Mouse (Mus musculus) CD4-positive, CD25-positive, alpha-beta regulatory T cell, adult 9 weeks (primary cell): Measurements from ENCODE around the gene Megf8. TPM values are rescaled to one million over a fixed set of nuclear protein-coding genes. Genes with fewer than 3 reads are reported as not detected.

Source experiments
- polyA plus RNA-seq: library from polyadenylated mRNA; unstranded; fragments of 100-300 nt; shearing (Covaris generic); gene quantifications from one replicate; pipeline ENCODE4 v1.2.1, GENCODE M21; 2017

Gene Megf8
- 0.22 TPM for polyA plus RNA-seq

GRCm38 (mm10) chr7:25316532-25317445 lies at the start of gene Megf8:
Gene Megf8, plus strand, starts transcription at chr7:25317164.

GRCm38 (mm10) chr7:25267301-25267750 lies 49.6 kb upstream of the Megf8 start, which contains the start of gene Cic:
Gene Cic, plus strand, starts transcription at chr7:25267704.

DNA sequence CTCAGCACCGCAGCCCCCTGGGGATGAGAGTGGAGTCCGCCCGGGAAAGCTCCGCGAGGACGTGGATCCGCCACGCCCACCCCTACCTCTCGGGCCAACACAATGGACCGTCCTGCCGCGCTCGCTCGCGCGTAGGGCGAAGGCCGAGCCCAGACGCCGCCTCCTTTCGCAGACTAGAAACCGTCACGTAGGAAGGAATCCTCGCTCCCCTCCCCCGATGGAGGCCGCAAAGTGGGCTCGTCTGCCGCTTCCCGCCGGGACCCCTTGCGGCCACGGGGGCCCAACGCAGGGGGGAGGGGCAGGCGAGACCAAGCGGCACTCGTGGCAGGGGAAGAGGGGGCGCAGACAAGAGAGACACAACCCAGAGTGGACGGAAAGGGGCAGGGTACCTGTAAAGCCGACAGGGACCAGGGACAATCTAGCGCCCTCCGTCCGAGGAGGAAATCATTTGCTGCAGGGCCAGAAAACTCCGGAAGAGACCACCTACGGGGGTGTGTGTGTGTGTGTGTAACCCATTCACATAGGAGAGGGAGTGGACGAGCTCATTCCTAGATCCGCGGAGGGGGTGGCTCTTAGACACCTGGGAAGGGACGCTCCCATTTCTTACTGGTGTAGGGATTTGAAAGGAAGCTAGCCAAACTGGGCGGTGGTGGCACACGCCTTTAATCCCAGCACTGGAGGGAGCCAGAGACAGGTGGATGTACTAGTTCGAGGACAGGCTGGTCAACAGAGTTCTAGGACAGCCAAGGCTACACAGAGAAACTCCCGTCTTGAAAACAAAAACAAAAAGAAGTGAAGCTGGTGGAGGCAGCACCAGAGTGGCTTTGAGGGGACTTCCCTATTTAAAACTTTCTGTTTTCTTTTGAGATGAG lies 19.3 kb upstream of the Megf8 start, which contains the start of gene Pafah1b3:
TSS of gene Pafah1b3 (minus strand) at position 533 of the 872 bp plus-strand sequence.

DNA sequence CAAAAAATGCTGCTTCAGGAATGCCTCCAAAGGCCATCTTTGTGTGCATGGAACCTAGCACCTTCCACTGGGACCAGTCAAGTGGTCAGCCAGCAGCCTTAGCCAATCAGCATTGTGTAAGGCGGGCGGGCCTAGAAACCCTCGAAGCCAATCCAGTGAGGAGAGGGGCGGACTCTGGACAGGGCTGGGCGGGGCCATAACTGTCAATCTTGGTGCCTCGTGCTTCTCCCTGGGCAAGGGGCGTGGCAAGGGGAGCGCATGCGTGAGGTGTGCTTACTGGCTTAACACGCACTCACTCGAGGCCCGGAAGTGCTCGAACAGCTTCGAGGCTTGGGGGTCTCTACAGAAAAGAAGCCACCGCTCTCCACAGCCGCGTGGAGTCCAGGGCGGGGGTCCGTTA lies 15.9 kb upstream of the Megf8 start, which contains the start of gene Prr19:
TSS of gene Prr19 (plus strand) at position 349 of the 400 bp plus-strand sequence.

GRCm38 (mm10) chr7:25305956-25306613 lies 10.9 kb upstream of the Megf8 start, which contains the start of gene Tmem145:
Gene Tmem145, plus strand, starts transcription at chr7:25306106.

GRCm38 (mm10) chr7:25369058-25369749 lies 52.2 kb downstream of the Megf8 start, which contains the start of gene Cnfn:
Gene Cnfn, minus strand, starts transcription at chr7:25369724.

DNA sequence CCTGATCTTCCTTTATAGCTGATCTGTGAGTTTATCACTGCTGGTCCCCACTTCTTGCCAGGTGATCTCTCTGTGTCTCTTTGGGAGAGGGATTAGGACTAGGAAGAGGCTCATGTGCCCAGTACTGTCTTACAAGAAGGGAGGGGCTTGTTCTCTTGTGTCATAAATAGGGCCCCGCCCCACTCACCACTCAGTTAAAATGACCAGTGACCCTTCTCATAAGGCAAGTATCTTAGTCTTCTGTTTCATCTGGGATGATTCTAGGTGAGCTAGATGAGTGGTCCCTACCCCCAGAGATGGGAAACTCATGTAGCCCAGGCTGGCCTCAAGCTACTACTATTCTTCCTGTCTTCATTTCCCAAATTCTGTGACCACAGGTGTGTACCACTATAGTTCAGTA lies 81.6 kb downstream of the Megf8 start, which contains the start of gene Lipe:
TSS of gene Lipe (minus strand) at position 101 of the 400 bp plus-strand sequence.

GRCm38 (mm10) chr7:25412833-25413441 lies 96.0 kb downstream of the Megf8 start, which contains the start of gene Cxcl17:
Gene Cxcl17, minus strand, starts transcription at chr7:25412886.

Other genes starting within 250 kb of the Megf8 start
- 4.4 TPM for gene Grik5, start 244.8 kb upstream of the Megf8 start, polyA plus RNA-seq
- gene Zfp574, start 244.6 kb upstream of the Megf8 start, polyA plus RNA-seq: 22.0 TPM
- 124 TPM for gene Pou2f2, start 137.4 kb upstream of the Megf8 start, polyA plus RNA-seq
- 45.4 TPM for gene Dedd2, start 96.5 kb upstream of the Megf8 start, polyA plus RNA-seq
- gene Zfp526, start 95.7 kb upstream of the Megf8 start, polyA plus RNA-seq: 4.5 TPM
- gene Gsk3a, start 79.3 kb upstream of the Megf8 start, polyA plus RNA-seq: 6.8 TPM
- gene Erf, start 66.4 kb upstream of the Megf8 start, polyA plus RNA-seq: 1.1 TPM
- gene Cic, start 49.5 kb upstream of the Megf8 start, polyA plus RNA-seq: 40.8 TPM
- gene Pafah1b3, start 19.2 kb upstream of the Megf8 start, polyA plus RNA-seq: 46.0 TPM
- gene Prr19, start 15.8 kb upstream of the Megf8 start, polyA plus RNA-seq: not detected
- gene Tmem145, start 11.1 kb upstream of the Megf8 start, polyA plus RNA-seq: not detected
- gene Cnfn, start 52.6 kb downstream of the Megf8 start, polyA plus RNA-seq: not detected
- 17.7 TPM for gene Lipe, start 81.5 kb downstream of the Megf8 start, polyA plus RNA-seq
- 0.62 TPM for gene Cxcl17, start 95.7 kb downstream of the Megf8 start, polyA plus RNA-seq
- 0.89 TPM for gene Ceacam1, start 160.4 kb downstream of the Megf8 start, polyA plus RNA-seq
- not detected for gene Ceacam2, start 222.7 kb downstream of the Megf8 start, polyA plus RNA-seq